Mouse (Mus musculus) heart, embryonic 13.5 days (tissue): ENCODE data around the gene Bcl2l2. TPM values are rescaled to one million over a fixed set of nuclear protein-coding genes. Genes with fewer than 3 reads are reported as not detected.

Source experiments
- ATAC-seq: fragments of 200-750 bp; cut with Nextera tagmentation; 2 replicates; pipeline ENCODE4 v1.8.0; 2017; ENCODE audit warnings: moderate TSS enrichment; ENCODE audit not compliant: insufficient number of reproducible peaks, low FRiP score, low TSS enrichment; ENCODE audit errors: extremely low read depth
- H3K27ac ChIP-seq: fragments of 300-500 bp; sonication (generic); replicated peaks from 2 replicates; pipeline ENCODE4 v1.5.1; 2015; ENCODE audit warnings: moderate library complexity, mild to moderate bottlenecking, inconsistent platforms
- H3K27me3 ChIP-seq: fragments of 300-500 bp; sonication (generic); replicated peaks from 2 replicates; pipeline ENCODE4 v1.6.1; 2015; ENCODE audit warnings: mild to moderate bottlenecking, inconsistent platforms
- H3K36me3 ChIP-seq: fragments of 300-500 bp; sonication (generic); 2 replicates; pipeline ENCODE4 v1.6.1; 2015; ENCODE audit warnings: mild to moderate bottlenecking, inconsistent platforms
- H3K4me1 ChIP-seq: fragments of 300-500 bp; sonication (generic); 2 replicates; pipeline ENCODE4 v1.6.1; 2015; ENCODE audit warnings: inconsistent platforms
- H3K4me2 ChIP-seq: fragments of 300-500 bp; sonication (generic); 2 replicates; pipeline ENCODE4 v1.6.1; 2015; ENCODE audit warnings: inconsistent platforms, mild to moderate bottlenecking, moderate library complexity
- H3K4me3 ChIP-seq: fragments of 300-500 bp; sonication (generic); 2 replicates; pipeline ENCODE4 v1.5.1; 2015; ENCODE audit warnings: moderate library complexity, mild to moderate bottlenecking, inconsistent platforms
- H3K9ac ChIP-seq: fragments of 300-500 bp; sonication (generic); 2 replicates; pipeline ENCODE4 v1.6.1; 2015; ENCODE audit warnings: inconsistent platforms, mild to moderate bottlenecking, moderate library complexity
- H3K9me3 ChIP-seq: fragments of 300-500 bp; sonication (generic); 2 replicates; pipeline ENCODE4 v1.6.1; 2016; ENCODE audit warnings: inconsistent platforms
- WGBS: fragments of 180-500 bp; shearing (Covaris S2); methylation state at CpG from one replicate; pipeline ENCODE4 v1.1.7; 2015; ENCODE audit warnings: mixed read lengths; 5-methylcytosine and 5-hydroxymethylcytosine counted together
- polyA plus RNA-seq: library from polyadenylated mRNA; unstranded; fragments of >200 nt; fragmentation: Nextera tagmentation; extraction: Ambion mirVana; gene quantifications from 2 replicates; pipeline ENCODE4 v1.2.1, GENCODE M21; 2015

The Bcl2l2 gene
- polyA plus RNA-seq, 1 experiment from 2014 or later, result 2.5 TPM

DNA sequence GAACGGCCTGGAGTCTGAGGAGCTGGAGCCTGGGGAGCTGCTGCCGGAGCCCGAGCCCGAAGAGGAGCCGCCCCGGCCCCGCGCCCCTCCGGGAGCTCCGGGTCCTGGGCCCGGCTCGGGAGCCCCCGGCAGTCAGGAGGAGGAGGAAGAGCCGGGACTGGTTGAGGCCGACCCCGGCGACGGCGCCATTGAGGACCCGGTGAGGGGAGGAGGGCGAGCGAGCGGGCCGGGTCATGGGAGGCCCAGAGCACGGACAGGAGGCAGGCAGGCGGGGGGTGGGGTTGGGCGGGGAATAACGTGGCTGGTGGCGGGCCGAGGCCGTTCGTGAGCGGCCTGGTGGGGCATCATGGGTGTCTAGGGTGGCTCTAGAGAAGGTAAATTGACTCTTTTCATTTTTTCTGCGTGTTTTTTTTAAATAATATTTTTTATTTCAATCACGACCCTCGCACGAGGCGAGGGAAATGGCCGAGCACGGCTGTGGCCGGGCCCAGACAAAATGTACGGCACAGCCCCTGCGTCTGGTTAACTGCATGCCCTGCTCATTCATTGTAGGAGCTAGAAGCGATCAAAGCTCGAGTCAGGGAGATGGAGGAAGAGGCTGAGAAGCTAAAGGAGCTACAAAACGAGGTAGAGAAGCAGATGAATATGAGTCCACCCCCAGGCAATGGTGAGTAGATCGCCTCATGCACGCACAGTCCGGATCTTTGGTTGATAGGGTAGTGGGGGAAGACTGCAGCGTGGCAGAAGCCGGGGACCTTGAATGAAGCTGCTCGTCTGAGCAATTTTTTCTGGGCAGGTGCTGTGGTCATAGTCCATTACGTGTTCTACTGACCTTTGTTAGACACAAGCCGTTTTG, 11.3 kb downstream of the Bcl2l2 start:
- ATAC-seq, result peak; percentile 68
- peak overlapping the region; percentile 100 for H3K9ac ChIP-seq
- peaks cover 36% of the 10 kb centered on the region for H3K4me1 ChIP-seq
- H3K4me2 ChIP-seq, result peak overlapping the region; percentile 85
- whole genome bisulfite sequencing, result 1% methylated on average over 45 of the region's 54 CpGs
- H3K27ac ChIP-seq, result peak overlapping the region; percentile 96
- peaks cover 42% of the 10 kb centered on the region for H3K36me3 ChIP-seq
- H3K9me3 ChIP-seq, result no peaks in the 10 kb centered on the region
- peak overlapping the region; percentile 94 for H3K4me3 ChIP-seq
- H3K27me3 ChIP-seq, result no peaks in the 10 kb centered on the region

DNA sequence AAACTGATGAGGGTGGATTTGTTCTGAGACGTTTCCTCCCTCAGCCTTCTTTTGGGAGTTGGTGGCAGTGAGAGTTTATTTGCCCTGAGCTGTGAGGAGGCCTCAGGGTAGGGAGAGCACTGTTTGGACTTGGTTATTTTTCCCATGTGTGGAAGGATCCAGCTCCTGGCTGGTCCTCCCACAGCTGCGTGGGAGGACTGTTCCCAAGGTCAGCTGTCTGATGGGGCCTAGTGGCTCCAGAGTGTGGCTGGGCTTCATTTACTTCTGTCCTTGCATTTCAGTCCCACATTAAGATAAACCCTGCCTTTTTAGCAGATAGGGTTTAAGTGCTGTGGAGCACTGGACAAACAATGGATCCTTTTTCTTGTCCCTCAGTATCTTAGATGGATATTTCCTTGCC, 14.3 kb downstream of the Bcl2l2 start:
- no peaks in the 10 kb centered on the region for H3K9me3 ChIP-seq
- H3K27me3 ChIP-seq, result no peaks in the 10 kb centered on the region
- no peak for ATAC-seq
- peaks cover 42% of the 10 kb centered on the region for H3K36me3 ChIP-seq
- no peak overlapping the region for H3K4me3 ChIP-seq
- peak overlapping the region; percentile 44 for H3K27ac ChIP-seq
- peak overlapping the region; percentile 8; the same call in 1 of the 2 replicates for H3K9ac ChIP-seq
- no peak overlapping the region for H3K4me2 ChIP-seq
- peaks cover 40% of the 10 kb centered on the region for H3K4me1 ChIP-seq
- WGBS, result 43% methylated on average over 2 of the region's 2 CpGs

GRCm38 (mm10) chr14:54900383-54900782, 17.2 kb downstream of the Bcl2l2 start:
- Histone ChIP-seq H3K9ac (no peak overlapping the region), H3K27ac (peak overlapping the region; percentile 45), H3K27me3 (no peaks in the 10 kb centered on the region), H3K9me3 (no peaks in the 10 kb centered on the region), H3K4me1 (peaks cover 29% of the 10 kb centered on the region), H3K4me3 (no peak overlapping the region), H3K36me3 (peaks cover 57% of the 10 kb centered on the region), H3K4me2 (no peak overlapping the region)
- no peak for ATAC-seq
- WGBS, result 2% methylated on average over 3 of the region's 3 CpGs

- Histone ChIP-seq H3K4me3 (no peak overlapping the region), H3K27ac (no peak overlapping the region), H3K27me3 (no peaks in the 10 kb centered on the region), H3K4me2 (no peak overlapping the region), H3K9ac (no peak overlapping the region), H3K4me1 (peaks cover 4% of the 10 kb centered on the region), H3K9me3 (no peaks in the 10 kb centered on the region), H3K36me3 (peaks cover 57% of the 10 kb centered on the region)
- ATAC-seq, result no peak
- WGBS, result 84% methylated on average over 4 of the region's 4 CpGs
Observed at GRCm38 (mm10) chr14:54903641-54904040, 20.5 kb downstream of the Bcl2l2 start.

- Histone ChIP-seq H3K4me2 (no peak overlapping the region), H3K9me3 (no peaks in the 10 kb centered on the region), H3K27me3 (peaks cover 4% of the 10 kb centered on the region; the same call in 1 of the 2 replicates), H3K36me3 (peaks cover 63% of the 10 kb centered on the region), H3K27ac (no peak overlapping the region), H3K4me1 (peaks cover 28% of the 10 kb centered on the region), H3K9ac (peak overlapping the region; percentile 42; the same call in 1 of the 2 replicates), H3K4me3 (no peak overlapping the region)
- no peak for ATAC-seq
- 69% methylated on average over 7 of the region's 7 CpGs for WGBS
Observed at GRCm38 (mm10) chr14:54908682-54909081, 25.5 kb downstream of the Bcl2l2 start.

DNA sequence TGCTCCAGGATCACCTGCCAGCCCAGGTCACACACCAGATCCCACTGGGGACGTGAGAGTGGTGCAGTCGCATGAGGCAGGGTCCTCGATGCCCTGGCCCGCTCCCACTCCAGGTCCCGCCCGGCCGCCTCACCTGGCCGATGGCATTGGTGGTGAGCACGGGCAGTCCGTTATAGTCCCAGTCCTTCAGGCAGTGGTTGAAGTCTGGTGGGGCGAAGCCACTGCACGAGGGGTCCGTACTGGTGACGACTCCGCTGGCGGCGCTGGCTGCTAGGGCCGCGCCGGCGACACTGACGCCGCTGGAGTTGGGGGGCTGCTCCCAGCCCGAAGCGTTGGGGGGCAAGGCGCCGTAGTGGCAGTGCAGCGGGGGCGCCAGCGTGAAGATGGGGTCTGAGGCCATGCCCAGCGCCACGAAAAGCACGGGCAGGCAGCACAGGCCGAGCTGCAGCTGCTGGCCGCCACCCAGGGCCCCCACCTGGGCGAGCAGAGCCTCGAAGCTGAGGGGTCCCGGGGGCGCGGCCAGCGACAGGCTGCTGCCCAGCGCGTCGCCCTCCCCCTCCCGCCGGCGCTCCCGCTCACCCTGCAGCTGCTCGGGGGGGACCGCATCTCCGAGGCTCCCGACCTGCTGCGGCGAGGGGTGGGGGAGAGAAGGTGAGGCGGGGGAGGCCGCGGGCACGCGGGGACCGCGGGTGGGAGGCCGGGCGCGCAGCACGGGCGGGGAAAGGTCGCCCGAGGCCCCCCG, 29.1 kb downstream of the Bcl2l2 start:
- 2% methylated on average over 59 of the region's 69 CpGs for WGBS
- Histone ChIP-seq H3K4me2 (peak overlapping the region; percentile 94), H3K9ac (peak overlapping the region; percentile 91), H3K4me1 (peaks cover 29% of the 10 kb centered on the region), H3K4me3 (peak overlapping the region; percentile 77), H3K27ac (peak overlapping the region; percentile 74), H3K9me3 (no peaks in the 10 kb centered on the region), H3K36me3 (peaks cover 50% of the 10 kb centered on the region), H3K27me3 (peaks cover 4% of the 10 kb centered on the region; the same call in 1 of the 2 replicates)
- peak; percentile 18; the same call in 1 of the 2 replicates for ATAC-seq

- WGBS, result 1% methylated on average over 26 of the region's 28 CpGs
Observed at GRCm38 (mm10) chr14:54912886-54913285, 29.7 kb downstream of the Bcl2l2 start, which contains the start of gene Slc22a17. Slc22a17 (minus strand) TSS chr14:54913132.

DNA sequence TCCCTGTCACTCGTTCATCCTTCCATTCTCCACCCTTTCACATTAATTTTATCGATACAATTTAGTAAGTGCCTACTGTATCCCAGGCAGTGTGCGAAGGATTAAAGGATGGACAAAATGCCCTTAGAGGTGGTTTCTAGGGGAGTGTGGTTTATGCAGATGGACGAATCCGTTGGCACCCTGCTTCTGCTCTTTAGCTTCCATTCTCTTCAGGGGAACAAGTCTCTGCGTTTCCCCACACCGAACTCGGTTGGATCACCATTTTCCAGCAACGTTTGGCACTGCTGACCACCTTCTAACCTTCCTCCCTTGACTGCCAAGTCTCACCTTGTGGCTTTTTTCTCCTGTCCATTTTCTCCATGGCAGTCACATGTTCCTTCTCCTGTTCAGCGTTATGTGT, 30.2 kb downstream of the Bcl2l2 start:
- peak overlapping the region; percentile 74; the same call in 1 of the 2 replicates for H3K27ac ChIP-seq
- WGBS, result 15% methylated on average over 10 of the region's 10 CpGs

More at GRCm38 (mm10) chr14:54912886-54913285, 29.7 kb downstream of the Bcl2l2 start, which contains the start of gene Slc22a17:
- Histone ChIP-seq H3K9me3 (no peaks in the 10 kb centered on the region), H3K4me2 (peak within 1 kb of the TSS; percentile 94), H3K36me3 (peaks cover 49% of the 10 kb centered on the region), H3K9ac (peak within 1 kb of the TSS; percentile 91), H3K27me3 (peaks cover 4% of the 10 kb centered on the region; the same call in 1 of the 2 replicates), H3K4me1 (peaks cover 29% of the 10 kb centered on the region), H3K4me3 (peak within 1 kb of the TSS; percentile 77), H3K27ac (peak within 1 kb of the TSS; percentile 74)
- peak; percentile 28; the same call in 1 of the 2 replicates for ATAC-seq

GRCm38 (mm10) chr14:54920076-54920685, 37.0 kb downstream of the Bcl2l2 start:
- Histone ChIP-seq H3K4me1 (peaks cover 17% of the 10 kb centered on the region), H3K4me2 (no peak overlapping the region), H3K9me3 (no peaks in the 10 kb centered on the region; the same call in 1 of the 2 replicates), H3K9ac (no peak overlapping the region), H3K27me3 (peaks cover 3% of the 10 kb centered on the region), H3K4me3 (no peak overlapping the region), H3K36me3 (peaks cover 67% of the 10 kb centered on the region), H3K27ac (no peak overlapping the region)
- ATAC-seq, result no peak
- 86% methylated on average over 16 of the region's 16 CpGs for WGBS

More for the DNA sequence above, 30.2 kb downstream of the Bcl2l2 start:
- Histone ChIP-seq H3K9ac (peak overlapping the region; percentile 91), H3K4me3 (peak overlapping the region; percentile 77), H3K4me1 (peaks cover 29% of the 10 kb centered on the region), H3K27me3 (peaks cover 4% of the 10 kb centered on the region; the same call in 1 of the 2 replicates), H3K9me3 (no peaks in the 10 kb centered on the region), H3K4me2 (peak overlapping the region; percentile 94), H3K36me3 (peaks cover 48% of the 10 kb centered on the region)
- no peak for ATAC-seq

DNA sequence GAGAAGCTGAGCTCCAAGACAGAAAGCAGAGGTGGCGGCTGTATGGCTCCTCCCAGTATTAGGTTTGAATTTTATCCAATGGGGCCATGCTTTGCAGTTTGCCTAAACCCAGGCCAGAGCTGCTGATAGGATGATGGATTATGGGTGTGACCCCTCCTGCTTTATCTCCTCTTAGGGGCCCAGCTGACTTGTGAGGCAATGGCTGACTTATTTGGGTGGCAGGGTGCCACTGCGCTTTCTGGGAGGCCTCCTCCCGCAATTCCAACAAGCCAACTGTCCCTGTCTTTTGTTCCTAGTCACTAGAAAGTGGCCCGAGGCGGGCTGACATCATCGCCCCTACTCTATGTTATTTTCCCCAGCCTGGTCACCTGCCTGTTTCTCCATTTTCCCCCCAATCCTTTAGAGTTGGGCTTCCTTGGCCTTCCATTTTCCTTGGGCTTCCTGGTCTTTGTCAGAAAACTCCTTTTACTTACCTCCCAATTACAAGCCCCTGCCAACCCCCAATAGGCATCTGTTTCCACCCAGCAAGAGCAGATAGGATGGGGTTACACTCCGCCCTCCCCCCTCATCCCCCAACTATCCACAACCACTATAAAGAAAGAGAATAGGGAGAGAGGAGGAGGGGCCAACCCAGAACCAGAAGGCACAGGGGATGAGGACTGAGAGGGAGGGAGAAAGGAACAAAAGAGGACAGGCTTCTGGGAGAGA, 41.6 kb downstream of the Bcl2l2 start:
- Histone ChIP-seq H3K27me3 (peaks cover 42% of the 10 kb centered on the region), H3K36me3 (peaks cover 27% of the 10 kb centered on the region), H3K4me2 (peak overlapping the region; percentile 96), H3K9ac (peak overlapping the region; percentile 91), H3K9me3 (no peaks in the 10 kb centered on the region; the same call in 1 of the 2 replicates), H3K4me1 (peaks cover 44% of the 10 kb centered on the region), H3K4me3 (peak overlapping the region; percentile 66), H3K27ac (peak overlapping the region; percentile 93)
- peak; percentile 33; the same call in 1 of the 2 replicates for ATAC-seq
- 26% methylated on average over 7 of the region's 7 CpGs for WGBS
